Mouse (Mus musculus) gastrocnemius, postnatal 36 days (tissue): ENCODE measurements at regions not wholly inside any gene's neighbourhood (a gene's known extent, or its start where the extent isn't known, plus 50 kb on each side); places are given as distances from the start of the nearest gene placed in this dataset.

Source experiments
- DNase-seq, 2 experiments: peaks; one replicate each; pipeline ENCODE4 v3.0.0; 2022
- intact Hi-C: fragments of 180-260 bp; cut with DNase I; formaldehyde crosslinking; loops from one replicate; pipeline ENCODE4 v1.15.1; 2025

DNA sequence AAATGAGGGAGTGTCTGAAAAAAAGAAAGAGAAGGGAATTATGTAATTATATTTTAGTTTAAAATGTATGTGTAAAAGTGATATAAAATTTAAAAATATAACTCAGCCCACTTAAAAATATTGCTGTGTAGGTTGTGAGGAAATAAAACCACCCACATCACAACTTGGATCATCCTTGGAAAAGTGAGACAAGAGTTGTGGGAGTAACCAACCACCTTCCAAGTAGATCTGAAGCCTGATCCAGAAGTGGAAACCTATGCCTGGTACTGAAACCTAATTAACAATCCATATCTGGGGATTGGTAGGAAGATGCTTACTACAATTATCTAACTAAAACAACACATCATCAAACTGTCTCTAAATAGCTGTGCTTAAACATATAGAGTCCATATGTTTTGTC is 743.1 kb downstream of the Stim2 start:
- no peak for DNase-seq
- intact Hi-C loops, result no loop called here

DNA sequence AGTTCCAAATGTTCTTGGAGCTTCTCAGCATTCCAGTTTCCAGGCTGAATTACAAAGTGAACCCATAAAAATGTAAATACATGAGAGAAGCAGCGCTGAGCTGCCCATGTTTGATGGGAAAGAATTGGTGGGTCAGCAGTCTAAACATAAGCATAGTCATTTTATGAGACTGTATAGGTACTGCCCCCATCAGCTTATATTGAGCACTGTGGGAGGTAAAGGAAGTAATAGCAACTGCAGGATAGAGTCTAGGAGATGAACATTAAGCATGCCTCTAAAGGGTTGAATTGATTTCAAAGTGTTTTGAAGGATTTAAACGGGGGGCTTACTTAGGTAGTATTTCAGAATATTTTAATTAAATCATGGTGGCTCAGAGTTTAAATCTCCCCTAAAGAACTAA is 748.7 kb downstream of the Stim2 start:
- intact Hi-C loops, result no loop called here

GRCm38 (mm10) chr5:54753372-54753771 is 755.1 kb downstream of the Stim2 start:
- intact Hi-C loops, result no loop called here
- DNase-seq, result no peak

More for the DNA sequence above, 748.7 kb downstream of the Stim2 start:
- DNase-seq, result no peak

DNA sequence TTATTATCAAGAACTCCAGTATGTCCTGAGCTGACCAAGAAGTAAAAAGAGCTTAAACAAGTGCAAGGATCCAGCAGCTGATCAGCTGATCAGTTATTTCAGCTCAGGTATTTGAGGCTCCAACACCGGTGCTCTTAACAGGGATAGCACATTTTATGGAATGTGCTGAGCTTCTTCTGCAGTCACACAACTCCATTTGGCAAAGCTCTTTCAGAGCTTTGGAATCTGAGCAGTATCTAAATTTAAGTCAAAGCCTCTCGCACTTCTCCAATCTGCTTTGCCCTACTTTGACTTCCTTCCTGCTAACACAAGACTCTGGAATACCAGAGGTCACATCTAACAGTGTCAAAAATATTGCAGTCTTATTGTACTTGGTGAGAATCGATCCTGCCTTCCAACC is 761.4 kb downstream of the Stim2 start:
- DNase-seq, result no peak
- intact Hi-C loops, result no loop called here

DNA sequence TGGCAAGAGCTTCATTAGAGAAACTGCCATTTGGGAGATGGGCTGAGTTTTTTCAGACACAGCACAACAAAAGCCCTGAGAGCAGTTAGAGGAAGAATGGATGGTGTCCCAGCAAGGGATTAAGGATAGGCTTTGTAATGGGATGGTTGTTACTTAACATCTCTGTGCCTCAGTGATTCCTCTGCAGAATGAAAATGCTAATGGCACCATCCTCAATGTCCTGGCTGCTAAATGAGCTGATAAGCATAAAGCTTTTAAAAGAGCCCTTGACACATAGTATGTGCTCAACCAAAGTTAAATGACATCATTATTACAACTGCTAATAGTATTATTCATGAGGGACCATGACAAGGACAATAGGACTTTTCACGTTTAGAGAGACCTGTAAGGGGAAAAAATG is 764.7 kb downstream of the Stim2 start:
- no peak for DNase-seq
- intact Hi-C loops, result no loop called here

DNA sequence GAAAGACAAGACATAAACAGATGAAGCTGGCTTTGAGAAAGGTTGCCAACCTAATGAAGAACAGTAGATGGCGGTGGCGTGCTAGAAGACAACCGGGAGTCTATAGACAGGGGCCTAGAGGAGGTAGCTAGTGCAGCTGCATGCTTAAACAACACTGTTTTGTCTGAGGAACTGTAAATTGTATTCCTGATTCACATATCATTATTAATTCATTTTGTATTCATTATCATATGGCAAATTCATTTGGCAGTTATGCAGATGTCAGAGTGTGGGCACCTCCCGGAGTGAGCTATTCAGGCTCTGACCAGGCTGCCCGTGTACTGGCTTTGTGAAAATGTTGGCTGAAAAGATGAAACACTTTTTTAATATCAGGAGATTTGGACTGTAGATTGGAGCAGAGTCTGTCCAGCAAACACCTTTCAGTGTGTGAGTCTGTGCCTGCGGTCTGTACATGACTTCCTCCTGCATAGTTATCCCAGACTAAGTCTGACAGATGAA is 798.7 kb downstream of the Stim2 start:
- DNase-seq, result no peak
- intact Hi-C loops, result loop anchor here (5.0 kb wide), 1 partner anchor 540 kb away; no protein-coding TSS in a partner anchor

DNA sequence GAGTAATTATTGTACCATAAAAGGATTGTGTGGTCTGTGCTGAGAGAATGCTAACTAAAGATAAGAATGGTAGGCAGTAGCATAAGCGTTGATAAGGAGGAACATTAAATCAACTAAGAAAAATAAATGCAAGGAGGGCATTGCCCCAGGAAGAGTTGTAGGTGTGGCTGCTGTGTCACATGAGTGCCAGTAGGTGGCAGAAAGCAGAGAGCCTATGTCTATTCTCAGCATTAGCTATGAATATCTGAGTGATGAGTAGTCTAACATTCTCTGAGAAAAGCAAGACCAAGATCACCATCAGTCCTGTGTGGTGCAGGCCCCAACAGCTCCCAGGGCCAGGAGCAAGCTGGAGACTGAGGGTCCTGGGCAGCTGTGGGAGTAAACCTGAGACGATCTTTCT is 828.8 kb downstream of the Stim2 start:
- no peak for DNase-seq
- intact Hi-C loops, result no loop called here
